Mouse (Mus musculus) cerebellum, adult (tissue): Measurements from ENCODE around the gene Fbln1.
"Not testable (repeated sequence)": the region's sequence is repeated elsewhere in the genome, so short reads cannot be mapped to it uniquely, and the experiment has no call there.

Source experiments
- ATAC-seq: cut with Nextera tagmentation; 2 replicates; pipeline ENCODE4 v1.9.2; 2017; ENCODE audit warnings: mild to moderate bottlenecking, moderate library complexity, mixed read lengths; ENCODE audit not compliant: insufficient number of reproducible peaks, low FRiP score, low TSS enrichment

Fbln1 gene

GRCm38 (mm10) chr15:85282021-85282420 lies 76.3 kb downstream of the Fbln1 start:
- ATAC-seq = no peak

- ATAC-seq = no peak
Measured at GRCm38 (mm10) chr15:85284651-85285050, 78.9 kb downstream of the Fbln1 start.

- no peak for ATAC-seq
Measured at GRCm38 (mm10) chr15:85294632-85295031, 88.9 kb downstream of the Fbln1 start.

GRCm38 (mm10) chr15:85295544-85295943 lies 89.8 kb downstream of the Fbln1 start:
- ATAC-seq = no peak

- ATAC-seq = no peak
Measured at GRCm38 (mm10) chr15:85295977-85296376, 90.2 kb downstream of the Fbln1 start.

- ATAC-seq = no peak
Measured at GRCm38 (mm10) chr15:85296538-85296937, 90.8 kb downstream of the Fbln1 start.

- ATAC-seq = no peak
Measured at GRCm38 (mm10) chr15:85298167-85298781, 92.5 kb downstream of the Fbln1 start.

- ATAC-seq = no peak
Measured at GRCm38 (mm10) chr15:85298946-85299345, 93.2 kb downstream of the Fbln1 start.

- ATAC-seq = no peak
Measured at GRCm38 (mm10) chr15:85303241-85303640, 97.5 kb downstream of the Fbln1 start.

- no peak for ATAC-seq
Measured at GRCm38 (mm10) chr15:85303976-85304375, 98.2 kb downstream of the Fbln1 start.

GRCm38 (mm10) chr15:85307061-85307660 lies 101.4 kb downstream of the Fbln1 start:
- ATAC-seq = no peak

GRCm38 (mm10) chr15:85311058-85311657 lies 105.4 kb downstream of the Fbln1 start:
- ATAC-seq = no peak

GRCm38 (mm10) chr15:85315378-85316025 lies 109.8 kb downstream of the Fbln1 start:
- ATAC-seq = no peak

- ATAC-seq = no peak
Measured at GRCm38 (mm10) chr15:85316342-85317140, 110.8 kb downstream of the Fbln1 start.

- no peak for ATAC-seq
Measured at GRCm38 (mm10) chr15:85319924-85320668, 114.3 kb downstream of the Fbln1 start.

- ATAC-seq = no peak
Measured at GRCm38 (mm10) chr15:85323214-85323613, 117.5 kb downstream of the Fbln1 start.

- no peak for ATAC-seq
Measured at GRCm38 (mm10) chr15:85324426-85324825, 118.7 kb downstream of the Fbln1 start.

GRCm38 (mm10) chr15:85327808-85328207 lies 122.1 kb downstream of the Fbln1 start:
- no peak for ATAC-seq

GRCm38 (mm10) chr15:85328455-85328854 lies 122.7 kb downstream of the Fbln1 start:
- not testable (repeated sequence) for ATAC-seq

GRCm38 (mm10) chr15:85329096-85329495 lies 123.3 kb downstream of the Fbln1 start:
- no peak for ATAC-seq
